Mouse (Mus musculus) hindbrain, embryonic 14.5 days (tissue): ENCODE results near the gene Parp3. TPM values are rescaled to one million over a fixed set of nuclear protein-coding genes. Genes with fewer than 3 reads are reported as not detected.

ENCODE experiments used
- ATAC-seq: fragments of 200-750 bp; cut with Nextera tagmentation; 2 replicates; pipeline ENCODE4 v1.8.0; 2017; ENCODE audit warnings: moderate number of reproducible peaks, mild to moderate bottlenecking, moderate TSS enrichment, moderate library complexity; ENCODE audit not compliant: low FRiP score
- DNase-seq: peaks from one replicate; pipeline ENCODE4 v3.0.0-alpha.2; 2015; ENCODE audit warnings: low spot score
- H3K27ac ChIP-seq: fragments of 300-500 bp; sonication (generic); 2 replicates; pipeline ENCODE4 v1.5.1; 2014; ENCODE audit warnings: mild to moderate bottlenecking, moderate library complexity
- H3K27me3 ChIP-seq: fragments of 300-500 bp; sonication (generic); 2 replicates; pipeline ENCODE4 v1.6.1; 2014; ENCODE audit warnings: mild to moderate bottlenecking, low read length, mixed read lengths; ENCODE audit not compliant: control insufficient read depth, insufficient read depth
- H3K36me3 ChIP-seq: fragments of 300-500 bp; sonication (generic); replicated peaks from 2 replicates; pipeline ENCODE4 v1.6.1; 2014; ENCODE audit not compliant: control insufficient read depth, insufficient read depth
- H3K4me1 ChIP-seq: fragments of 300-500 bp; sonication (generic); replicated peaks from 2 replicates; pipeline ENCODE4 v1.6.1; 2014; ENCODE audit warnings: antibody characterized with exemption, low read length, mixed read lengths; ENCODE audit not compliant: control insufficient read depth, insufficient read depth
- H3K4me2 ChIP-seq: fragments of 300-500 bp; sonication (generic); replicated peaks from 2 replicates; pipeline ENCODE4 v1.6.1; 2014; ENCODE audit warnings: mild to moderate bottlenecking, moderate library complexity
- H3K4me3 ChIP-seq: fragments of 300-500 bp; sonication (generic); replicated peaks from 2 replicates; pipeline ENCODE4 v1.5.1; 2014; ENCODE audit warnings: mild to moderate bottlenecking, low read length
- H3K9ac ChIP-seq: fragments of 300-500 bp; sonication (generic); 2 replicates; pipeline ENCODE4 v1.6.1; 2014
- H3K9me3 ChIP-seq: fragments of 300-500 bp; sonication (generic); 2 replicates; pipeline ENCODE4 v1.6.1; 2016; ENCODE audit warnings: low read length; ENCODE audit not compliant: control insufficient read depth
- WGBS: fragments of 180-500 bp; shearing (Covaris S2); extraction: QIAGEN DNeasy Blood & Tissue Kit; methylation state at CpG from one replicate; pipeline ENCODE4 v1.1.7; 2014; 5-methylcytosine and 5-hydroxymethylcytosine counted together
- polyA plus RNA-seq: library from polyadenylated mRNA; unstranded; fragments of >200 nt; fragmentation: Nextera tagmentation; extraction: Ambion mirVana; gene quantifications from 2 replicates; pipeline ENCODE4 v1.2.1, GENCODE M21; 2014

Gene Parp3
- polyA plus RNA-seq, 1 experiment from 2014 or later = 0.52 TPM

- H3K27me3 ChIP-seq = no peaks in the 10 kb centered on the region
- H3K36me3 ChIP-seq = peaks cover 34% of the 10 kb centered on the region
- peak overlapping the region; percentile 75 for H3K4me3 ChIP-seq
- H3K4me2 ChIP-seq = peak overlapping the region; percentile 63
- ATAC-seq (peak; percentile 65), DNase-seq (peak; percentile 66)
- 11% methylated on average over 11 of the region's 11 CpGs for WGBS
- peak overlapping the region; percentile 59 for H3K9ac ChIP-seq
- peaks cover 8% of the 10 kb centered on the region for H3K4me1 ChIP-seq
- no peaks in the 10 kb centered on the region for H3K9me3 ChIP-seq
- H3K27ac ChIP-seq = peak overlapping the region; percentile 97
Measured at GRCm38 (mm10) chr9:106428719-106429220, 48.0 kb downstream of the Parp3 start.

GRCm38 (mm10) chr9:106421865-106422160 lies 54.9 kb downstream of the Parp3 start:
- DNase-seq = peak; percentile 94
- 0% methylated on average over 3 of the region's 3 CpGs for WGBS
- H3K27ac ChIP-seq = no peak overlapping the region
- H3K9me3 ChIP-seq = no peaks in the 10 kb centered on the region
- H3K4me1 ChIP-seq = peaks cover 32% of the 10 kb centered on the region
- H3K27me3 ChIP-seq = no peaks in the 10 kb centered on the region
- H3K9ac ChIP-seq = no peak overlapping the region
- no peak overlapping the region for H3K4me3 ChIP-seq
- no peaks in the 10 kb centered on the region for H3K36me3 ChIP-seq
- H3K4me2 ChIP-seq = peak overlapping the region; percentile 39
- ATAC-seq = peak; percentile 64; the same call in 1 of the 2 replicates

DNA sequence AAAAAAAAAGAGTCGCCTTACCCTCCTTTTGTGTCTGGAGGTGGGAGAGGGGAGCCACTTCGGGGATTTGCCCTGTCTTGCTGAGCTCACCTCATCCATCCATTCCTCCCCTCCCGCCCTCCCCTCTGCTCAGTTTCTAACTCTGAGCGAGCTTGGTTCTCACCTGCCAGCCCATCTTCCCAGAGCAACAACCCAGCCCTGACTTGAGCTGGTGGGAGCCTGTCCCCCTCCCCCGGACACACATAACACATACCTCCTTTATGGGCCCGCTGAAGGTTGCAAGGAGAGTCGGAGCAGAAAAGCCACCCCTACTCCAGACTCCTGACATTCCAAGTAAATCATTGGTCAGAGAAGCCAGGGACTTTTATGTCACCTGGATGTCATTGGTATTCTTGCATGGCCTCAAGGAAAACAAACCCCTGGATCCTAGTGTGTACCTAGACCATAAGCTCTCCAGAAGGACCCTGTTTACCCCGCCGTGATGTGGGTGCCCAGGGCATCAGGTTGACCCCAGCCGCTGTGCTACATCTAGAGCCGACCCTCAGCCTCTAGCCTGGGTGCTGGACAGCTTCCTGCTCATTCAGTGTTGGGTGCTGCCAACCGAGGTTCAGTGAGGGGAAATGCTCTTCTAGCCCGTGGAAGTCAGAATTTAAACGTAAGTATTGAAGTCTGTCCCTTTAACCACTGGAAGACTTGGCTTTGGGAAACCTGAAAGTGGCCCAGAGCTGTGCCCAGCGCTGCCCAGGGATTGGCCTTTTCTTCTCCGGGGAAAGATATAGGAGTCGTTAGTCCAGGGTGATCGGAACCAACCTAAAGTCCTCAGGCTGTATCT lies 55.5 kb downstream of the Parp3 start:
- Histone ChIP-seq H3K4me2 (peak overlapping the region; percentile 39), H3K27ac (no peak overlapping the region; the same call in 1 of the 2 replicates), H3K9me3 (no peaks in the 10 kb centered on the region), H3K36me3 (no peaks in the 10 kb centered on the region), H3K4me3 (no peak overlapping the region), H3K4me1 (peaks cover 32% of the 10 kb centered on the region), H3K27me3 (no peaks in the 10 kb centered on the region), H3K9ac (no peak overlapping the region)
- WGBS = 4% methylated on average over 18 of the region's 18 CpGs
- DNase-seq = no peak
- peak; percentile 31; the same call in 1 of the 2 replicates for ATAC-seq

- Histone ChIP-seq H3K27me3 (no peaks in the 10 kb centered on the region), H3K4me1 (peaks cover 32% of the 10 kb centered on the region), H3K36me3 (no peaks in the 10 kb centered on the region), H3K4me2 (peak overlapping the region; percentile 39; the same call in 1 of the 2 replicates), H3K9me3 (no peaks in the 10 kb centered on the region), H3K4me3 (no peak overlapping the region), H3K27ac (no peak overlapping the region; the same call in 1 of the 2 replicates), H3K9ac (peak overlapping the region; percentile 25; the same call in 1 of the 2 replicates)
- ATAC-seq = peak; percentile 16; the same call in 1 of the 2 replicates
- 8% methylated on average over 2 of the region's 2 CpGs for whole genome bisulfite sequencing
- DNase-seq = peak; percentile 29
Measured at GRCm38 (mm10) chr9:106420608-106421007, 56.1 kb downstream of the Parp3 start.

Other genes starting within 250 kb of the Parp3 start
- gene Alas1, start 228.3 kb downstream of the Parp3 start, polyA plus RNA-seq = 99.0 and 99.7 TPM in 2 replicates
- 6.3 and 7.3 TPM in 2 replicates for gene Poc1a, start 195.9 kb downstream of the Parp3 start, polyA plus RNA-seq
- 17.9 and 19.3 TPM in 2 replicates for gene Dusp7, start 108.3 kb downstream of the Parp3 start, polyA plus RNA-seq
- gene Rpl29, start 47.5 kb downstream of the Parp3 start, polyA plus RNA-seq = 650 and 781 TPM in 2 replicates
- gene Acy1, start 38.6 kb downstream of the Parp3 start, polyA plus RNA-seq = 22.4 and 23.5 TPM in 2 replicates
- gene Abhd14b, start 29.5 kb downstream of the Parp3 start, polyA plus RNA-seq = 7.9 and 8.2 TPM in 2 replicates
- gene Abhd14a, start 29.3 kb downstream of the Parp3 start, polyA plus RNA-seq = 57.7 and 69.8 TPM in 2 replicates
- gene Pcbp4, start 23.7 kb downstream of the Parp3 start, polyA plus RNA-seq = 183 and 186 TPM in 2 replicates
- 0.87 and 1.0 TPM in 2 replicates for gene Gpr62, start 11.0 kb downstream of the Parp3 start, polyA plus RNA-seq
- 34.5 and 35.7 TPM in 2 replicates for gene Rrp9, start 986 bp downstream of the Parp3 start, polyA plus RNA-seq
- not detected in 2 replicates for gene Iqcf1, start 23.0 kb upstream of the Parp3 start, polyA plus RNA-seq
- not detected in 2 replicates for gene Iqcf5, start 37.6 kb upstream of the Parp3 start, polyA plus RNA-seq
- gene Iqcf3, start 84.7 kb upstream of the Parp3 start, polyA plus RNA-seq = not detected in 2 replicates
- not detected in 2 replicates for gene Iqcf4, start 94.0 kb upstream of the Parp3 start, polyA plus RNA-seq
- not detected in 2 replicates for gene Iqcf6, start 149.6 kb upstream of the Parp3 start, polyA plus RNA-seq
- 8.3 and 9.0 TPM in 2 replicates for gene Grm2, start 179.1 kb upstream of the Parp3 start, polyA plus RNA-seq
- gene Tex264, start 209.0 kb upstream of the Parp3 start, polyA plus RNA-seq = 65.7 and 77.9 TPM in 2 replicates